Mouse (Mus musculus) hindbrain, embryonic 15.5 days (tissue): ENCODE results near the gene Ap1s3. TPM values are rescaled to one million over a fixed set of nuclear protein-coding genes. Genes with fewer than 3 reads are reported as not detected.
"Not testable (repeated sequence)": the region's sequence is repeated elsewhere in the genome, so short reads cannot be mapped to it uniquely, and the experiment has no call there.

Experiments used
- ATAC-seq: fragments of 200-750 bp; cut with Nextera tagmentation; 2 replicates; pipeline ENCODE4 v1.8.0; 2017; ENCODE audit warnings: low read depth, moderate number of reproducible peaks, moderate TSS enrichment; ENCODE audit not compliant: low FRiP score
- H3K27ac ChIP-seq: fragments of 300-500 bp; sonication (generic); replicated peaks from 2 replicates; pipeline ENCODE4 v1.5.1; 2015; ENCODE audit warnings: mild to moderate bottlenecking, inconsistent platforms
- H3K27me3 ChIP-seq: fragments of 300-500 bp; sonication (generic); 2 replicates; pipeline ENCODE4 v1.6.1; 2015; ENCODE audit warnings: control low read depth, inconsistent platforms
- H3K36me3 ChIP-seq: fragments of 300-500 bp; sonication (generic); 2 replicates; pipeline ENCODE4 v1.6.1; 2015; ENCODE audit warnings: control low read depth, inconsistent platforms
- H3K4me1 ChIP-seq: fragments of 300-500 bp; sonication (generic); replicated peaks from 2 replicates; pipeline ENCODE4 v1.6.1; 2015; ENCODE audit warnings: control low read depth, inconsistent platforms
- H3K4me2 ChIP-seq: fragments of 300-500 bp; sonication (generic); 2 replicates; pipeline ENCODE4 v1.6.1; 2015; ENCODE audit warnings: moderate library complexity, mild to moderate bottlenecking, inconsistent platforms
- H3K4me3 ChIP-seq: fragments of 300-500 bp; sonication (generic); 2 replicates; pipeline ENCODE4 v1.5.1; 2015; ENCODE audit warnings: mild to moderate bottlenecking, inconsistent platforms
- H3K9ac ChIP-seq: fragments of 300-500 bp; sonication (generic); 2 replicates; pipeline ENCODE4 v1.6.1; 2015; ENCODE audit warnings: inconsistent platforms
- H3K9me3 ChIP-seq: fragments of 300-500 bp; sonication (generic); 2 replicates; pipeline ENCODE4 v1.6.1; 2016; ENCODE audit warnings: control low read depth, inconsistent platforms
- WGBS: fragments of 180-500 bp; shearing (Covaris S2); methylation state at CpG from one replicate; pipeline ENCODE4 v1.1.7; 2015; 5-methylcytosine and 5-hydroxymethylcytosine counted together
- polyA plus RNA-seq: library from polyadenylated mRNA; unstranded; fragments of >200 nt; fragmentation: Nextera tagmentation; extraction: Ambion mirVana; gene quantifications from 2 replicates; pipeline ENCODE4 v1.2.1, GENCODE M21; 2015

Gene Ap1s3
- polyA plus RNA-seq, 1 experiment from 2014 or later: 0.12 TPM

DNA sequence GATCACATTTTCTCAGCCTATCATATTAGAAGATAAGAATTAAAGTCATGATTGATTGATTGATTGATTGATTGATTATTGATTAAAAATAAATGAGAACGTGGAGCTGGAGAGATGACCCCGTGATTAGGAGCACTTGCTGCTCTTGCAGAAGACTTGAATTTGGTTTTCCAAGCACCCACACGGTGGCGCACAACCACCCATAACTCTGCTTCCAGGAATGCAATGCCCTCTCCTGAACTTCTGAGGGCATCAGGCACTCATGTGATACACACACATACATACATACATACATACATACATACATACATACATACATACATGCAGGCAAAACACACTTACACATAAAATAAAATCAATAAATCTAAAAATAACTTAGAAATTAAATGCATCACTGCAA lies 45.6 kb downstream of the Ap1s3 start:
- no peak for ATAC-seq
- H3K4me1 ChIP-seq: no peaks in the 10 kb centered on the region
- no peak overlapping the region for H3K4me3 ChIP-seq
- H3K27ac ChIP-seq: no peak overlapping the region
- no peak overlapping the region for H3K9ac ChIP-seq
- no peaks in the 10 kb centered on the region for H3K36me3 ChIP-seq
- 53% methylated on average over 4 of the region's 4 CpGs for WGBS
- no peaks in the 10 kb centered on the region for H3K27me3 ChIP-seq
- no peaks in the 10 kb centered on the region for H3K9me3 ChIP-seq
- no peak overlapping the region for H3K4me2 ChIP-seq

DNA sequence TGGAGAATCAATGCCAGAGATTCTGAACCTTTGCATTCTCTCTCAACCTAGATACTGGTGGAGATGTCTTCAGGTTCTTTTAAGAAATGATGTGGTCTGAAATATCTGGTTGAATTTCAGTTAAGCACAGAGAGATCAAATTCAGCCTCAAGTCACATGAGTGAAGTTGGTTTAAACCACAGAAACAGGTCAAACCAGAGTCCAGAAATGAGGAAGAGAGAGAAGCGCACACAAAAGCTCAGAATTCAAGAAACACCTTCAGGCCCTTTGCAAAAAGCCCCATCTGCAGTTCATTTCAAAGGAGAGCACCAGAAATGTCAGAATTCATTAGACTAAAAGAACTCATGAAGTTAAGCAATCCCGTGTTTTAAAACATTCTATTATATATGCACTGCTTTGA lies 52.3 kb downstream of the Ap1s3 start:
- Histone ChIP-seq H3K9ac (no peak overlapping the region), H3K4me2 (no peak overlapping the region), H3K36me3 (no peaks in the 10 kb centered on the region), H3K27me3 (no peaks in the 10 kb centered on the region), H3K27ac (no peak overlapping the region), H3K4me1 (no peaks in the 10 kb centered on the region), H3K4me3 (no peak overlapping the region), H3K9me3 (peaks cover 4% of the 10 kb centered on the region)
- ATAC-seq: no peak
- 92% methylated on average over 2 of the region's 2 CpGs for WGBS

DNA sequence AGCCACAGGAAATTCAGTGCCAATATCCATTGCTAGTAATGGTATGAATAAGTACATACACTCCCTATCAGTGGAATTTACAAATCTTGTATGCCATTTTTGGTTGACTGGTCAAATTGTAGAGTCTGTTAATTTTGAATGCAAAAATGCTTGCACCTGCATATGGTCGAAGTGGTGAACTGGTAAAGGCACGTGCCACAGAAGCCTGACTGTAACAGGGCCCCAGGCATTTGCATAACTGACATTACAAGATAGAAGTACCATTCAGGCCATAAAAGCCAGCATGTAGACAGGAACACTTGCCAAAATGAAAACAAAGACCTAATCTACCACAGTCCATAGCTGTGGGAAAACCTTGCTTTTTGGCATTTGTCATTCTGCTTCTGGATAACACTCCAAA lies 55.3 kb downstream of the Ap1s3 start:
- H3K27ac ChIP-seq: no peak overlapping the region
- peaks cover 6% of the 10 kb centered on the region for H3K9me3 ChIP-seq
- no peak for ATAC-seq
- no peaks in the 10 kb centered on the region for H3K4me1 ChIP-seq
- H3K9ac ChIP-seq: no peak overlapping the region
- H3K27me3 ChIP-seq: no peaks in the 10 kb centered on the region
- WGBS: 52% methylated on average over 2 of the region's 2 CpGs
- H3K36me3 ChIP-seq: no peaks in the 10 kb centered on the region
- H3K4me2 ChIP-seq: no peak overlapping the region
- H3K4me3 ChIP-seq: no peak overlapping the region

DNA sequence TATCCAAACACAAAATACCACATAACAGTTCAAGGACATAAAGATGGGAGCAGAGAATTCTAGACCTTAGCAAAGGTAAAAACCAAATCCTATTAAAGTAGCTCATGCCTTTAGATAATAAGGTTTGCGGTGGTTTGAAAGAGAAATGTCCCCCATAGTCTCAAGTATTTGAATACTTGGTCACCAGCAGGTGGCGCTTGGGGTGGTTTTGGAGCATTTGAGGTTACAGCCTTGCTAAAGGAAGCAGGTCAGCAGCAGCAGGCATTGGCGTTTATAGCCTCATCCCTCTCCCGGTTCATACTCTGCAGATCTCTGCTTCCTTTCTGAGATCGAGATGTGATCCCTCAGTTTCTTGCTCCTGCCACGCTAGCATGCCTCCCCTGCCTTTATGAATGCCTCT lies 57.3 kb downstream of the Ap1s3 start:
- H3K4me1 ChIP-seq: no peaks in the 10 kb centered on the region
- H3K36me3 ChIP-seq: no peaks in the 10 kb centered on the region
- no peak overlapping the region for H3K4me2 ChIP-seq
- 96% methylated on average over 6 of the region's 6 CpGs for WGBS
- H3K9me3 ChIP-seq: peaks cover 6% of the 10 kb centered on the region
- no peak overlapping the region for H3K9ac ChIP-seq
- H3K4me3 ChIP-seq: no peak overlapping the region
- ATAC-seq: no peak
- H3K27me3 ChIP-seq: no peaks in the 10 kb centered on the region
- H3K27ac ChIP-seq: no peak overlapping the region

DNA sequence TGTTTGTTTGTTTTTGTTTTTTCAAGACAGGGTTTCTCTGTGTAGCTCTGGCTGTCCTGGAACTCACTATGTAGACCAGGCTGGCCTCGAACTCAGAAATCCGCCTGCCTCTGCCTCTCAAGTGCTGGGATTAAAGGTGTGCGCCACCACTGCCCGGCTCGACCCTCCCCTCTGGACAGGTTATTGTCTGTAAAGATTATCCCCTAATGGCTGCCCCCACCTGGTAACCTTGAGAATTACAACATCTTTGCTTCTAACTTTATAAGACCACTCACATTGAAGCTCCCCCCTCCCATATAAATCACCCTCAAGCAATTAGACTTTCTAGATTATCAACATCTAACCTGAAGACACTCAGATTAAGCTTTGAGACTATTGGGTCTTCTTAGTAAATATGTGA lies 60.5 kb downstream of the Ap1s3 start:
- H3K27me3 ChIP-seq, H3K36me3 ChIP-seq, H3K4me2 ChIP-seq, H3K4me1 ChIP-seq, H3K9ac ChIP-seq, H3K27ac ChIP-seq, ATAC-seq, H3K4me3 ChIP-seq, H3K9me3 ChIP-seq: not testable (repeated sequence)
- 96% methylated on average over 5 of the region's 5 CpGs for WGBS

DNA sequence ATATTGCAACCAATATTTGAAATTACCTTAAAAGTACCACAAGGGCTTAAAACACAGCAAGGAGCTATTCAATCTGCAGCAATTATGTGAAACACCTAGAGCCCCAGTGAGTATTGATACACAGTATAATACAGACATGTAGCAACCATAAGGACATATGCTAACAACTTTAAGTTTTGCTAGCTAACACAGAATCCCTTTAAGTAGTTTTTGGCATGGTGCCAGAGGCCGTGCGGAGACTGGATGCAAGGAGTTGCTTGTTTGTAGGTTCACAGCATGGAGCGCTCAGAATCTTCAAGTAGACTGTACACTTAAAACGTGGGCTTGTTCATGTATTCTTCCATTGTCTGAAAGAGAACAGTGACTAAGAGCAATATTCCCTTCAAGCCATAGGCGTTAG lies 62.9 kb downstream of the Ap1s3 start:
- not testable (repeated sequence) for H3K27me3 ChIP-seq, H3K27ac ChIP-seq, H3K9ac ChIP-seq, H3K9me3 ChIP-seq, H3K36me3 ChIP-seq, H3K4me2 ChIP-seq, H3K4me1 ChIP-seq, H3K4me3 ChIP-seq, ATAC-seq
- WGBS: 52% methylated on average over 5 of the region's 5 CpGs

DNA sequence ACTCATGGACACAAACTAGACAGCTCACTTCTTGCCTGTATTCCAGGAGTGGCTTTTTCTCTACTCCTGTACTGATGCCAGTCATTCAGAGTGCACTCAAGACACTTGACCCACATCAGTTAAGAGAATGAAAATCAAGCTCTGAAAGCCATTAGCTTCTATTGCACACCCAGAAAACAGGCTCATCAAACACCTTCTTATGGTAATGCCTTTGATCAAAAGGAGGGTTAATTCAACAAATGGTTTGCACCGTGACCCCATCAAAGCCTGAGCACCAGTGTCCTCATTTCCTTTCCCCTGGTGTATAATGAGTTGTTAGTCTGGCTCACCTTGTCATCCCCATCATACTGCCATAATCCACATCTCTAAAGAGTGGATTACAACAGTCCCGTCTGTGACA lies 69.3 kb downstream of the Ap1s3 start:
- Histone ChIP-seq H3K4me3 (no peak overlapping the region), H3K4me1 (peaks cover 9% of the 10 kb centered on the region; the same call in 1 of the 2 replicates)
- WGBS: 73% methylated on average over 2 of the region's 2 CpGs

DNA sequence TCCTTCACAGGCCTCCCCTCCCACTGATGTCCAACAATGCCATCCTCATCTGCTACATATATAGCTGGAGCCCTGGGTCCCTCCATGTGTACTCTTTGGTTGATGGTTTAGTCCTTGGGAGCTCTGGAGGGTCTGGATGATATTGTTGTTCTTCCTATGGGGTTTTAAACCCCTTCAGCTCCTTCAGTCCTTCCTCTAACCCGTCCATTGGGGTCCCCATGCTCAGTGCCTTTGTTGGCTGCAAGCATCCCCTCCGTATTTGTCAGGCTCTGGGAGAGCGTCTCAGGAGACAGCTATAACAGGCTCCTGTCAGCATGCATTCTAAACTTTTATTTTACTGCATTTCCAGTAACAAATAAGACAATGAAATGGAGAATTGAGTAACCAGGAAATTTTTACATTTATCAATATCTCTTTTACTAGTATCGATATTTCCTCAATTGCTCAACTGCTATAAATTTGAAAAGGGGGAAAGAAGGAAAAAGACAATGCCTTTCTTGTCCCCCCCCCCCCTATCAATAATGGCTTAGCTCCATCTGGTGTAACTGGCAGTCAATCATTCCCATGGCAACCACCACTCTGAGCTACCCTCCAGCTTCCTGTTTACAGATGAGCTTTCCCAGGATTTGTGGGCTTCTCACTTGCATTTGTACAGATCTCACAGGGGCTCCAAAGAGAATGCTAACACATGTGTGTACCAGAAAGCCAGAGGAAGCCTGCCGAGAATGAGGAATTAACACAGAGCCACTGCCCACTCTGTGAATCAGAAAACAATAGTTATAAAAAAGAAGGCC lies 73.2 kb downstream of the Ap1s3 start:
- Histone ChIP-seq H3K4me3 (no peak overlapping the region), H3K36me3 (no peaks in the 10 kb centered on the region), H3K4me2 (no peak overlapping the region), H3K9me3 (no peaks in the 10 kb centered on the region), H3K27ac (peak overlapping the region; percentile 64), H3K27me3 (no peaks in the 10 kb centered on the region), H3K4me1 (peaks cover 9% of the 10 kb centered on the region; the same call in 1 of the 2 replicates), H3K9ac (no peak overlapping the region)
- WGBS: 15% methylated on average over 5 of the region's 5 CpGs
- ATAC-seq: peak; percentile 87

More for the DNA sequence above, 69.3 kb downstream of the Ap1s3 start:
- H3K27ac ChIP-seq: no peak overlapping the region
- no peak overlapping the region for H3K9ac ChIP-seq
- no peaks in the 10 kb centered on the region for H3K9me3 ChIP-seq
- no peaks in the 10 kb centered on the region for H3K36me3 ChIP-seq
- no peak for ATAC-seq
- no peak overlapping the region for H3K4me2 ChIP-seq
- no peaks in the 10 kb centered on the region for H3K27me3 ChIP-seq

DNA sequence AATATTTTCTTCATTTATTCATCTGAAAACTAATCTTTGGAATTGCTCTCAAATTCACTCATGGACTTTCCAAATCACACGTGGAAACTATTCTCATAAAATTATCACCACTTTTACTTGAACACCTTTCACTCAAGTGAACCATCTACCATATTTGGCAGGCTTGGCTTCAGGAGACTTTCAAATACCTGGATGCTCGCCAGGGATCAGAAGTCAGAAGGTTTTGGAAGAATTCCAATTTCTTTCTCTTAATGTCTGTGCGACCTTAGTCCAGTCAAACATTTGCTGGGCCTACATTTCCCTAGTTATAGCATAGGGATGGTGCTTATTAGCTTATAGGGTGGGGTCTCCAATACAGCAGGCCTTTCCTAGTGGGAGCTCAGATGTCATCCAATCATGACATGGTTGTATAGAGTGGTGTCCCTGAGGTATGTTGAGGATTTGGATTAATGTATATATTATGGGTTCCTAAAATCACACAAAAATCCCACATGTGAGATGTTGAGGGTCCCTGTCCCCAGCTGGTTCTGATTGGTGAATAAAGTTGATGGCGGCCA lies 79.0 kb downstream of the Ap1s3 start:
- ATAC-seq: no peak
- no peaks in the 10 kb centered on the region for H3K36me3 ChIP-seq
- H3K4me2 ChIP-seq: no peak overlapping the region
- H3K4me3 ChIP-seq: no peak overlapping the region
- no peak overlapping the region for H3K9ac ChIP-seq
- WGBS: 81% methylated on average over 4 of the region's 4 CpGs
- H3K9me3 ChIP-seq: no peaks in the 10 kb centered on the region
- no peaks in the 10 kb centered on the region for H3K27me3 ChIP-seq
- no peak overlapping the region for H3K27ac ChIP-seq
- no peaks in the 10 kb centered on the region for H3K4me1 ChIP-seq

DNA sequence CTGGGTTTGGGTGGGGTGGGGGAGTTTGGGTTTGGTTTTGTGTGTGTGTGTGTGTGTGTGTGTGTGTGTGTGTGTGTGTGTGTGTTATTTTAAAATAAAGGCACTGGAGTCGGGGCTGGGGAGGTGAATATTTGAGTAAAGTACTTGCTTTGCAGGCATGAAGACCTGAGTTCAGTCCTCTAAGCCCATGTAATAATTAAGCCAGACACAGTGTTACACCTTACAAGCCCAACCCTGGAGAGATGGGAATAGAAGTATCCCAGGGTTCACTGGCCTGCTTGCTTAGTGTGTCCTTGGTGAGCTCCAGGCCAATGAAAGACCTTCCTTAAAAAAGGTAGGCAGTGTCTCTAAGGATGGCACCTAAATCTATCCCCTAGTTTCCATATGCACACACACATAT lies 80.7 kb downstream of the Ap1s3 start:
- no peaks in the 10 kb centered on the region for H3K4me1 ChIP-seq
- H3K27ac ChIP-seq: no peak overlapping the region
- no peaks in the 10 kb centered on the region for H3K27me3 ChIP-seq
- no peak for ATAC-seq
- WGBS: 85% methylated on average over 1 of the region's 1 CpGs
- H3K9me3 ChIP-seq: no peaks in the 10 kb centered on the region
- no peak overlapping the region for H3K4me2 ChIP-seq
- no peaks in the 10 kb centered on the region for H3K36me3 ChIP-seq
- H3K9ac ChIP-seq: no peak overlapping the region
- H3K4me3 ChIP-seq: no peak overlapping the region

DNA sequence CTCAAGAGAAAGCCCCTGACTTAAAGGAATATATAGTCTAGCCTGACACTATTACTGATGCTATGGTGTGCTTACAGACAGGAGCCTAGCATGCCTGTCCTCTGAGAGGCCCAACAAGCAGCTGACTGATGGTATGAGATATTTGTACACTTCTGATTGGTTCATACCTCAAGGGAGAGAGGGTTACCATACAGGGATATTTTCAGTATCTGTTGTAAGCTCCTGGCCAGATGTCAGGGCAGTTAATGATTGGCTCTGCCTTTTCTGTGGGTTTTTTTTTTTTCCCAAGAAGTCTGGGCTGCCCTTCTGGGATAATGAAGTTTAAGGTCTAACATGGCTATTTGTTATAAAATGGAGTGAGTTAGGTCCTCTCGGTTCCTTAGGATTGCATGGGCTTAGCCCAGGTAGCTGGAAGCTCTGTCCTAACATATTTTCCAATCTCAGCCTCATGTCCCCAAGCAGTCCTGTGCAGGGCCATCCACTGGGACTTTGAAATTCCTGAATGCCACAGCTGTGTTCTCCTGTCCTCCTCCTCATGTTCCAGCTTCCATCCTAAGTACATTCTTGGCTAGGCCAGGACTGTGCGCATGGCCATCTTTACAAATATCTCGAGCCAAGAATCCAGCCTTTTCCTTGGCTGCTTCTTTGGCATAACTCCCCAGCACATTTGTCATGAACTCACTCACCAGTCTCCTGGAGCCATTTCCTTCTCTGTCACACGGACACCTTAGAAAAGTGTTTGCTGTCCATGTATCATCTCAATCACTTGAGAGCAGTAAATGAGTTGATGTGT lies 81.6 kb downstream of the Ap1s3 start:
- Histone ChIP-seq H3K27me3 (no peaks in the 10 kb centered on the region), H3K4me1 (no peaks in the 10 kb centered on the region)
- 88% methylated on average over 4 of the region's 4 CpGs for WGBS

DNA sequence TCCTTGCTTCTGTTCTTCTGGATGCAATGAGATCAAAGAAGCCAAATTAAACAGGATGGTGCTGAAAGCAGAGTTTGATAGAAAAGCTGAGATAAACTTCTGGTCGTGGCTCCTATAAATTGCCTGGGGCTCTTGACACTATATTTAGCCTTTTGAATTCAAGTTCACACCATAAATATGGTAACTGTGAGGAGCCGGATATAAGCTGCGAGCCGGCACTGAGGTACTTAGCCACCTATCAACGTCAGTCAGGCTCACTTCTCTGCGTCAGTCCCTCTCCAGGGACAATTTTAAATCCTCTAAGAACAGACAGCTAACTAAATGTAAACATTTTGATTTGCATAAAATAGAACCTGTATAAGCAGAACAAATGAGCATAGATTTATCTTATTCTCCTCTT lies 82.3 kb downstream of the Ap1s3 start:
- H3K27ac ChIP-seq: no peak overlapping the region
- no peaks in the 10 kb centered on the region for H3K27me3 ChIP-seq
- no peaks in the 10 kb centered on the region for H3K9me3 ChIP-seq
- H3K4me1 ChIP-seq: no peaks in the 10 kb centered on the region
- no peak overlapping the region for H3K9ac ChIP-seq
- no peaks in the 10 kb centered on the region for H3K36me3 ChIP-seq
- H3K4me2 ChIP-seq: no peak overlapping the region
- no peak overlapping the region for H3K4me3 ChIP-seq
- ATAC-seq: no peak
- 68% methylated on average over 6 of the region's 6 CpGs for WGBS

More for the DNA sequence above, 81.6 kb downstream of the Ap1s3 start:
- Histone ChIP-seq H3K9ac (no peak overlapping the region), H3K9me3 (no peaks in the 10 kb centered on the region), H3K4me2 (no peak overlapping the region), H3K4me3 (no peak overlapping the region), H3K36me3 (no peaks in the 10 kb centered on the region), H3K27ac (no peak overlapping the region)
- ATAC-seq: no peak
